Comparison of ENCODE assay signal across 9 mouse cellular contexts in genomic region chr11:57051666-57052562, GRCm38 (mm10). TPM values are rescaled to one million over a fixed set of nuclear protein-coding genes. Genes with fewer than 3 reads are reported as not detected.
DNase-seq lines count a peak whose midpoint lies in the region; ATAC-seq lines count a peak whose summit lies in the region.
"Had no signal": no experiment of that assay in that cellular context is flagged by ENCODE, and none has a peak within 500 bp of the region (broad histone marks: within the 10 kb centered on the region; RNA-seq: fewer than 3 reads in every experiment).

No protein-coding gene starts in this region.

- WGBS in hindbrain, embryonic 14.5 days, result 50% methylated on average over 6 of the region's 6 CpGs
- WGBS in hindbrain, embryonic 10.5 days, result 80% methylated on average over 6 of the region's 6 CpGs
- WGBS in hindbrain, embryonic 16.5 days, result 55% methylated on average over 6 of the region's 6 CpGs

- H3K4me3 ChIP-seq in hindbrain, embryonic 14.5 days (replicated peaks; ENCODE audit: low read length), result no peak overlapping the region
- no peak overlapping the region for H3K4me3 ChIP-seq in hindbrain, embryonic 10.5 days
- no peak overlapping the region for H3K4me3 ChIP-seq in hindbrain, embryonic 16.5 days (ENCODE audit: low read length)
- H3K4me3 ChIP-seq: embryonic facial prominence, embryonic 15.5 days had no signal

- H3K27ac ChIP-seq in hindbrain, embryonic 14.5 days, result no peak overlapping the region
- H3K27ac ChIP-seq in hindbrain, embryonic 10.5 days, result no peak overlapping the region
- H3K27ac ChIP-seq in hindbrain, embryonic 16.5 days (ENCODE audit: low read depth, low read length), result peak overlapping the region; percentile 13; the same call in 1 of the 2 replicates
- H3K27ac ChIP-seq: embryonic facial prominence, embryonic 15.5 days had no signal

- no peak overlapping the region for H3K9ac ChIP-seq in hindbrain, embryonic 14.5 days
- no peak overlapping the region for H3K9ac ChIP-seq in hindbrain, embryonic 16.5 days (ENCODE audit: low read depth, low read length)
- H3K9ac ChIP-seq: embryonic facial prominence, embryonic 15.5 days had no signal

- no peaks in the 10 kb centered on the region for H3K27me3 ChIP-seq in hindbrain, embryonic 14.5 days (ENCODE audit: control insufficient read depth, insufficient read depth, low read length)
- no peaks in the 10 kb centered on the region for H3K27me3 ChIP-seq in hindbrain, embryonic 10.5 days (ENCODE audit: insufficient read depth, poor library complexity, severe bottlenecking)
- H3K27me3 ChIP-seq in hindbrain, embryonic 16.5 days (replicated peaks; ENCODE audit: control insufficient read depth, insufficient read depth, low read length), result no peaks in the 10 kb centered on the region
- H3K27me3 ChIP-seq: embryonic facial prominence, embryonic 15.5 days had no signal

- peak; percentile 57; the same call in 1 of the 2 replicates for ATAC-seq in hindbrain, embryonic 14.5 days (ENCODE audit: low FRiP score)
- peak; percentile 90 for ATAC-seq in hindbrain, embryonic 16.5 days

- no peaks in the 10 kb centered on the region for H3K9me3 ChIP-seq in hindbrain, embryonic 14.5 days (ENCODE audit: control insufficient read depth, low read length)
- no peaks in the 10 kb centered on the region for H3K9me3 ChIP-seq in hindbrain, embryonic 10.5 days
- H3K9me3 ChIP-seq in hindbrain, embryonic 16.5 days (ENCODE audit: control insufficient read depth, low read length), result no peaks in the 10 kb centered on the region
- H3K9me3 ChIP-seq: embryonic facial prominence, embryonic 15.5 days had no signal

- DNase-seq in hindbrain, embryonic 14.5 days (ENCODE audit: low spot score), result peak; percentile 52
- DNase-seq in hindbrain, embryonic 10.5 days (ENCODE audit: low spot score), result no peak
- peak; percentile 94 for DNase-seq in 3T3-L1 (ENCODE audit: low read depth, low spot score)
- DNase-seq in adipocyte (ENCODE audit: low spot score), result peak; percentile 77
- no peak for DNase-seq in c-Kit-positive CD71-positive TER-119-positive erythroid progenitor cells, embryonic 14.5 days (ENCODE audit: low spot score)
- no peak for DNase-seq in left cerebral cortex, postnatal 36 days (ENCODE audit: low spot score in 2 of 2)
- DNase-seq: right cerebral cortex, postnatal 25 days had no signal

- H3K36me3 ChIP-seq in hindbrain, embryonic 14.5 days (replicated peaks; ENCODE audit: control insufficient read depth, insufficient read depth), result no peaks in the 10 kb centered on the region
- H3K36me3 ChIP-seq in hindbrain, embryonic 10.5 days, result no peaks in the 10 kb centered on the region
- no peaks in the 10 kb centered on the region for H3K36me3 ChIP-seq in hindbrain, embryonic 16.5 days (ENCODE audit: control insufficient read depth, insufficient read depth, low read length)
- H3K36me3 ChIP-seq: embryonic facial prominence, embryonic 15.5 days had no signal

- intact Hi-C loops in left cerebral cortex, postnatal 36 days (cut with DNase I), result no loop called here

- no peaks in the 10 kb centered on the region for H3K4me1 ChIP-seq in hindbrain, embryonic 14.5 days (replicated peaks; ENCODE audit: control insufficient read depth, insufficient read depth, low read length)
- H3K4me1 ChIP-seq in hindbrain, embryonic 10.5 days (replicated peaks), result no peaks in the 10 kb centered on the region; the same call in 1 of the 2 replicates
- peaks cover 3% of the 10 kb centered on the region; the same call in 1 of the 2 replicates for H3K4me1 ChIP-seq in hindbrain, embryonic 16.5 days (ENCODE audit: control insufficient read depth, insufficient read depth, low read depth, low read length)
- H3K4me1 ChIP-seq: embryonic facial prominence, embryonic 15.5 days had no signal

- H3K4me2 ChIP-seq in hindbrain, embryonic 14.5 days (replicated peaks), result no peak overlapping the region
- no peak overlapping the region for H3K4me2 ChIP-seq in hindbrain, embryonic 16.5 days (ENCODE audit: low read length)
- H3K4me2 ChIP-seq: embryonic facial prominence, embryonic 15.5 days had no signal

RNA-seq across cellular contexts. Expression of gene Gria1, which starts 40.7 kb away (rescaled TPM):
- polyA plus RNA-seq in hindbrain, embryonic 14.5 days (2014; fragmentation: Nextera tagmentation; extraction: Ambion mirVana), result 39.7 and 40.4 TPM in 2 replicates
- polyA plus RNA-seq in hindbrain, embryonic 10.5 days (2016; fragmentation: Nextera tagmentation; extraction: Ambion mirVana), result 1.00 and 1.8 TPM in 2 replicates
- 47.7 and 48.8 TPM in 2 replicates for polyA plus RNA-seq in hindbrain, embryonic 16.5 days (2015; fragmentation: Nextera tagmentation; extraction: Ambion mirVana)
- 100 to 1,000 TPM; 206 to 232 TPM for total RNA-seq in left cerebral cortex, postnatal 36 days (2021)

Comparison
In these comparisons a context has a peak if more than half of its experiments do, and no peak if none do; other contexts are left out.
1. DNase-seq: peak in hindbrain, embryonic 14.5 days (single experiment), 3T3-L1 (single experiment) and adipocyte (single experiment); none in hindbrain, embryonic 10.5 days (single experiment), c-Kit-positive CD71-positive TER-119-positive erythroid progenitor cells, embryonic 14.5 days (single experiment) and left cerebral cortex, postnatal 36 days (0 of 2).
2. RNA of gene Gria1, which starts 40.7 kb away (polyA plus RNA-seq): 47.7 to 48.8 TPM in hindbrain, embryonic 16.5 days and 39.7 to 40.4 TPM in hindbrain, embryonic 14.5 days; 1.00 to 1.8 TPM in hindbrain, embryonic 10.5 days; every median in the first group is over 10 times any median in the second.